30 mouse cellular contexts compared by ENCODE assay signal in the genomic region with DNA sequence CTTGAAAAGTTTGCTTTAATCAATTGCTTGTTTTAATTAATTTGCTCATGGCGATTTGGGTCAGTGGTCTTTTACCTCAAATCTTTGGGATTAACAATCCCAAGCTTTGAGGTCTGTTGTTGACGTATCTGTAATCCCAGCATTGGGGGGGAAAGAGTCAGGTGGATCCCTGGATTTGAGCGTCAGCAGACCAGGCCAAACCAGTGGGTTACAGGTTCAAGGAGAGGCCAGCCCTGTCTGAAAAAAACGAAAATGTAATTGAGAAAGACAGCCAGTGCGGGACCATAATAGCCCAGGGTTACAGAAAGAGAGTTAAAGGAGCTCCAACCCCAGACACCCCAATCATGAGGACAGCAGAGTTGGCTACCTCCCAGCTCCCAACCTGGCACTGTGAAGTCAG. TPM values are rescaled to one million over a fixed set of nuclear protein-coding genes. Genes with fewer than 3 reads are reported as not detected.
DNase-seq lines count a peak whose midpoint lies in the region; ATAC-seq and TF ChIP-seq lines count a peak whose summit lies in the region.
"Had no signal": no experiment of that assay in that cellular context is flagged by ENCODE, and none has a peak within 500 bp of the region (broad histone marks: within the 10 kb centered on the region; RNA-seq: fewer than 3 reads in every experiment).

No protein-coding gene starts in this region.

- no peak overlapping the region for H3K4me2 ChIP-seq in heart, embryonic 13.5 days
- no peak overlapping the region for H3K4me2 ChIP-seq in heart, embryonic 11.5 days
- H3K4me2 ChIP-seq in kidney, embryonic 16.5 days (replicated peaks; ENCODE audit: low read depth, low read length): no peak overlapping the region
- H3K4me2 ChIP-seq: embryonic facial prominence, embryonic 13.5 days; heart, embryonic 15.5 days; liver, embryonic 12.5 days; midbrain, embryonic 11.5 days; neural tube, embryonic 12.5 days had no signal

- H3K36me3 ChIP-seq in heart, embryonic 13.5 days: no peaks in the 10 kb centered on the region
- H3K36me3 ChIP-seq in heart, embryonic 11.5 days (ENCODE audit: control insufficient read depth, insufficient read depth, low read length): no peaks in the 10 kb centered on the region
- H3K36me3 ChIP-seq in kidney, embryonic 16.5 days (ENCODE audit: insufficient read depth, low read length): no peaks in the 10 kb centered on the region
- H3K36me3 ChIP-seq in ES-Bruce4 (ENCODE audit: control insufficient read depth, insufficient read depth, low read length, poor library complexity, severe bottlenecking): no peaks in the 10 kb centered on the region
- H3K36me3 ChIP-seq in ES-E14 (ENCODE audit: control insufficient read depth, insufficient read depth, low read length, poor library complexity, severe bottlenecking): no peaks in the 10 kb centered on the region; the same call in 1 of the 2 replicates
- H3K36me3 ChIP-seq: embryonic facial prominence, embryonic 13.5 days; G1E; heart, embryonic 15.5 days; liver, embryonic 12.5 days; neural tube, embryonic 12.5 days had no signal

- TF ChIP-seq POLR2A in ES-Bruce4 (IDR thresholded peaks at IDR 0.05; ENCODE audit: insufficient read depth, low read length): no peak

- H3K4me3 ChIP-seq in heart, embryonic 13.5 days: no peak overlapping the region
- no peak overlapping the region for H3K4me3 ChIP-seq in heart, embryonic 11.5 days (ENCODE audit: low read depth, low read length)
- no peak overlapping the region for H3K4me3 ChIP-seq in kidney, embryonic 16.5 days (ENCODE audit: low read length)
- H3K4me3 ChIP-seq in ES-Bruce4 (ENCODE audit: low read depth, low read length) (no peak overlapping the region), ES-E14 (ENCODE audit: insufficient read depth in 1 of 2, low read depth in 1 of 2, low read length in 2 of 2, poor library complexity in 1 of 2, severe bottlenecking in 1 of 2) (no peak overlapping the region)
- H3K4me3 ChIP-seq: embryonic facial prominence, embryonic 13.5 days; erythroblast, embryonic 14.5 days; heart, embryonic 15.5 days; layer of hippocampus, adult 2 months; left cerebral cortex, adult 2 months; liver, embryonic 12.5 days; myocyte; neural tube, embryonic 12.5 days had no signal

- peak; percentile 78; the same call in 1 of the 2 replicates for TF ChIP-seq EP300 in ES-Bruce4 (IDR thresholded peaks at IDR 0.05; ENCODE audit: insufficient read depth, low read depth, low read length)

- peak overlapping the region; percentile 48; the same call in 1 of the 2 replicates for H3K27ac ChIP-seq in heart, embryonic 13.5 days (replicated peaks)
- H3K27ac ChIP-seq in heart, embryonic 11.5 days (ENCODE audit: low read depth, low read length): no peak overlapping the region
- no peak overlapping the region for H3K27ac ChIP-seq in kidney, embryonic 16.5 days (ENCODE audit: low read length)
- peak overlapping the region; percentile 96 for H3K27ac ChIP-seq in ES-Bruce4 (ENCODE audit: insufficient read depth, low read length)
- H3K27ac ChIP-seq in ES-E14 (ENCODE audit: insufficient read depth, low read depth, low read length, poor library complexity, severe bottlenecking): peak overlapping the region; percentile 99
- H3K27ac ChIP-seq: embryonic facial prominence, embryonic 13.5 days; layer of hippocampus, adult 2 months; left cerebral cortex, adult 2 months; liver, embryonic 12.5 days; neural tube, embryonic 12.5 days had no signal

- ATAC-seq in heart, embryonic 13.5 days (ENCODE audit: extremely low read depth, insufficient number of reproducible peaks, low FRiP score, low TSS enrichment): no peak
- ATAC-seq in heart, embryonic 11.5 days (replicated peaks; ENCODE audit: insufficient number of reproducible peaks, low FRiP score, low TSS enrichment): no peak
- ATAC-seq in kidney, embryonic 16.5 days (ENCODE audit: low FRiP score, low TSS enrichment): no peak
- ATAC-seq: CD4-positive, CD25-positive, alpha-beta regulatory T cell, adult 4 months; forebrain, embryonic 14.5 days; hindbrain, embryonic 16.5 days; liver, embryonic 12.5 days; liver, postnatal 0 days had no signal

- in situ Hi-C loops in ES-E14 (cut with MboI; ENCODE audit: low sequenced_read_pairs in 2 of 2, unreplicated experiment in 2 of 2): loop anchor here in 1 of 2 experiments (10.0 kb wide), 1 partner anchor 50 kb away; a partner anchor contains a TSS

- DNase-seq in kidney, adult 8-10 months: peak; percentile 12 to 15
- DNase-seq in ES-E14 (ENCODE audit: low read depth, low spot score): no peak
- DNase-seq in yolk sac, embryonic 10.5 days (ENCODE audit: low spot score): no peak
- no peak for DNase-seq in urinary bladder, postnatal 14 days (ENCODE audit: low spot score)
- DNase-seq: adrenal gland, postnatal 10 days; cerebellum, adult 9-10 months; cerebellum, postnatal 36 days; gastrocnemius, postnatal 25 days; liver, postnatal 0 days; lung, postnatal 14 days; right cerebral cortex, adult 18-20 months; spleen, adult 18-20 months; thymus, postnatal 25 days had no signal

- no peak overlapping the region for H3K9ac ChIP-seq in heart, embryonic 13.5 days
- no peak overlapping the region for H3K9ac ChIP-seq in heart, embryonic 11.5 days (ENCODE audit: low read depth, low read length)
- no peak overlapping the region for H3K9ac ChIP-seq in kidney, embryonic 16.5 days (replicated peaks; ENCODE audit: low read length)
- H3K9ac ChIP-seq in ES-Bruce4 (ENCODE audit: low read depth, poor library complexity, severe bottlenecking): peak overlapping the region; percentile 42
- H3K9ac ChIP-seq in ES-E14 (ENCODE audit: insufficient read depth, low read depth, low read length, poor library complexity, severe bottlenecking): peak overlapping the region; percentile 54; the same call in 1 of the 2 replicates
- H3K9ac ChIP-seq: embryonic facial prominence, embryonic 13.5 days; heart, embryonic 15.5 days; liver, embryonic 12.5 days; liver, postnatal 0 days; neural tube, embryonic 12.5 days had no signal

- peaks cover 6% of the 10 kb centered on the region; the same call in 1 of the 2 replicates for H3K9me3 ChIP-seq in heart, embryonic 13.5 days
- H3K9me3 ChIP-seq in heart, embryonic 11.5 days (replicated peaks; ENCODE audit: control insufficient read depth, low read length): no peaks in the 10 kb centered on the region
- H3K9me3 ChIP-seq in kidney, embryonic 16.5 days (ENCODE audit: low read length): no peaks in the 10 kb centered on the region
- H3K9me3 ChIP-seq in ES-Bruce4 (replicated peaks; ENCODE audit: control insufficient read depth, insufficient read depth, low read length, poor library complexity, severe bottlenecking) (peaks cover 4% of the 10 kb centered on the region; the same call in 1 of the 2 replicates), ES-E14 (ENCODE audit: control insufficient read depth, insufficient read depth, low read depth, low read length) (no peaks in the 10 kb centered on the region)
- H3K9me3 ChIP-seq: G1E; heart, embryonic 15.5 days; liver, embryonic 12.5 days; neural tube, embryonic 12.5 days had no signal

- peaks cover 54% of the 10 kb centered on the region for H3K4me1 ChIP-seq in heart, embryonic 13.5 days
- peaks cover 32% of the 10 kb centered on the region for H3K4me1 ChIP-seq in heart, embryonic 11.5 days (ENCODE audit: control insufficient read depth, insufficient read depth, low read length)
- peaks cover 47% of the 10 kb centered on the region for H3K4me1 ChIP-seq in kidney, embryonic 16.5 days (ENCODE audit: insufficient read depth, low read length)
- peaks cover 12% of the 10 kb centered on the region for H3K4me1 ChIP-seq in ES-Bruce4 (ENCODE audit: control insufficient read depth, insufficient read depth, low read length)
- H3K4me1 ChIP-seq in ES-E14 (ENCODE audit: control insufficient read depth in 2 of 2, insufficient read depth in 2 of 2, low read length in 2 of 2, poor library complexity in 1 of 2): peaks cover 31 to 33% of the 10 kb centered on the region in 2 experiments
- H3K4me1 ChIP-seq: liver, embryonic 12.5 days had no signal

- H3K27me3 ChIP-seq in heart, embryonic 13.5 days (replicated peaks): no peaks in the 10 kb centered on the region
- no peaks in the 10 kb centered on the region for H3K27me3 ChIP-seq in heart, embryonic 11.5 days (ENCODE audit: control insufficient read depth, insufficient read depth, low read length)
- no peaks in the 10 kb centered on the region for H3K27me3 ChIP-seq in kidney, embryonic 16.5 days (ENCODE audit: insufficient read depth, low read length)
- no peaks in the 10 kb centered on the region for H3K27me3 ChIP-seq in ES-Bruce4 (ENCODE audit: control insufficient read depth, insufficient read depth, low read length, poor library complexity, severe bottlenecking)
- H3K27me3 ChIP-seq: embryonic facial prominence, embryonic 13.5 days; heart, embryonic 15.5 days; liver, embryonic 12.5 days; neural tube, embryonic 12.5 days had no signal

- 69% methylated on average over 5 of the region's 5 CpGs for WGBS in heart, embryonic 13.5 days
- WGBS in heart, embryonic 11.5 days (ENCODE audit: insufficient replicate concordance): 72% methylated on average over 5 of the region's 5 CpGs
- WGBS in kidney, embryonic 16.5 days: 87% methylated on average over 5 of the region's 5 CpGs

- TF ChIP-seq CTCF in ES-Bruce4 (IDR thresholded peaks at IDR 0.05; ENCODE audit: low read depth, low read length): no peak

TF ChIP-seq in ES-E14, 5 proteins besides CTCF, POLR2A, EP300 and RAD21:
- no peak for TF ChIP-seq ZC3H11A (IDR thresholded peaks at IDR 0.05; ENCODE audit: borderline replicate concordance, low read depth, low read length)
- 0 out of 2 replicates have a peak, but pooled peaks have one; percentile 40 for TF ChIP-seq ZNF384 (IDR thresholded peaks at IDR 0.05; ENCODE audit: low read depth, low read length)
- TF ChIP-seq HCFC1 (IDR thresholded peaks at IDR 0.05; ENCODE audit: borderline replicate concordance, insufficient read depth, low read length): no peak

RNA-seq across cellular contexts. Expression of a gene that starts 53.0 kb away (rescaled TPM):
- 4.2 and 4.4 TPM in 2 replicates for polyA plus RNA-seq in heart, embryonic 13.5 days (2015; fragmentation: Nextera tagmentation; extraction: Ambion mirVana)
- 10.2 and 12.6 TPM in 2 replicates for polyA plus RNA-seq in heart, embryonic 11.5 days (2014; fragmentation: Nextera tagmentation; extraction: Ambion mirVana)
- 8.0 and 8.5 TPM in 2 replicates for polyA plus RNA-seq in kidney, embryonic 16.5 days (2015; fragmentation: Nextera tagmentation; extraction: Ambion mirVana)
- polyA plus RNA-seq in ES-Bruce4 (2011; ENCODE audit: insufficient read depth, insufficient read length, low read depth, missing spikeins): 75.6 and 79.2 TPM in 2 replicates
- total RNA-seq in ES-E14 (2012; rRNA removed): 46.3 and 51.0 TPM in 2 replicates

Comparison
In these comparisons a context has a peak if more than half of its experiments do, and no peak if none do; other contexts are left out.
1. H3K27ac ChIP-seq: peak in heart, embryonic 13.5 days (single experiment), ES-Bruce4 (single experiment) and ES-E14 (single experiment); none in heart, embryonic 11.5 days (single experiment) and kidney, embryonic 16.5 days (single experiment).
2. H3K9ac ChIP-seq: peak in ES-Bruce4 (single experiment) and ES-E14 (single experiment); none in heart, embryonic 13.5 days (single experiment), heart, embryonic 11.5 days (single experiment) and kidney, embryonic 16.5 days (single experiment).
3. DNase-seq: peak in kidney, adult 8-10 months (2 of 2); none in ES-E14 (single experiment), yolk sac, embryonic 10.5 days (single experiment) and urinary bladder, postnatal 14 days (single experiment).